In the genomic region with DNA sequence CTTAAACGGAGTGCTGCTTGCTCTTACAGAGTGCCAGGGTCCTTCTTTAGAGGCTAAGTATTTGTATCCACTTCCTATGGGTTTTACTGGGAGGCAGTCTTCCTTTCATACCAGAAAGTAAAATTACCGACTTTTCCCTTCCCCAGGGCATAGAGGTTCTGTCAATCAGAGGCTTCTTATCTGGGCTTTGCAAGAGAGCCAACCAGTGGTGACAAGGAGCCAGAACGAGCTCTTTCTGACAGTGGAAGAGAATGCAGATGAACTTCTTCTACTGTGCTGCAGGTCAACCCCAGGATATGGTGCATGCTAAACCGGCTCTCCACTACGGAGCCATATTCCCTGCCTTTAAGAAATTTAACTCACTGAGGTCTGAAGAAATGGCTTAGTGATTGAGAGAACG, we compare ENCODE assay signal across 25 mouse cellular contexts.
"Had no signal": no experiment of that assay in that cellular context is flagged by ENCODE, and none has a peak within 500 bp of the region (broad histone marks: within the 10 kb centered on the region; RNA-seq: fewer than 3 reads in every experiment).

No protein-coding gene starts in this region.

- ATAC-seq: hindbrain, postnatal 0 days; intestine, embryonic 16.5 days had no signal

- H3K4me3 ChIP-seq: heart, adult 2 months; heart, embryonic 13.5 days; heart, embryonic 15.5 days; hindbrain, embryonic 13.5 days; hindbrain, embryonic 15.5 days; kidney, embryonic 15.5 days; limb, embryonic 10.5 days; limb, embryonic 12.5 days; liver, embryonic 13.5 days had no signal

- H3K36me3 ChIP-seq: heart, embryonic 13.5 days; heart, embryonic 15.5 days; hindbrain, embryonic 13.5 days; hindbrain, embryonic 15.5 days; kidney, embryonic 15.5 days; limb, embryonic 10.5 days; limb, embryonic 12.5 days; liver, embryonic 13.5 days had no signal

- H3K4me1 ChIP-seq: hindbrain, embryonic 15.5 days had no signal

- H3K27ac ChIP-seq: heart, adult 2 months; heart, embryonic 13.5 days; heart, embryonic 15.5 days; hindbrain, embryonic 13.5 days; hindbrain, embryonic 15.5 days; hindbrain, postnatal 0 days; kidney, embryonic 15.5 days; kidney, postnatal 0 days; limb, embryonic 10.5 days; limb, embryonic 12.5 days; liver, embryonic 13.5 days had no signal

- H3K9ac ChIP-seq: heart, embryonic 13.5 days; heart, embryonic 15.5 days; hindbrain, embryonic 13.5 days; hindbrain, embryonic 15.5 days; kidney, embryonic 15.5 days; limb, embryonic 12.5 days; liver, embryonic 13.5 days had no signal

- H3K9me3 ChIP-seq: heart, embryonic 13.5 days; heart, embryonic 15.5 days; hindbrain, embryonic 13.5 days; hindbrain, embryonic 15.5 days; kidney, embryonic 15.5 days; limb, embryonic 10.5 days; limb, embryonic 12.5 days; liver, embryonic 13.5 days had no signal

- H3K27me3 ChIP-seq: heart, embryonic 13.5 days; heart, embryonic 15.5 days; hindbrain, embryonic 13.5 days; hindbrain, embryonic 15.5 days; kidney, embryonic 15.5 days; limb, embryonic 12.5 days; liver, embryonic 13.5 days had no signal

- H3K4me2 ChIP-seq: heart, embryonic 11.5 days; heart, embryonic 13.5 days; heart, embryonic 15.5 days; hindbrain, embryonic 13.5 days; hindbrain, embryonic 15.5 days; kidney, embryonic 15.5 days; limb, embryonic 12.5 days; liver, embryonic 13.5 days had no signal

- DNase-seq: gastrocnemius, postnatal 14 days; gastrocnemius, postnatal 36 days; heart, adult 11 months; heart, adult 2 months; heart, postnatal 14 days; heart, postnatal 36 days; kidney, adult 11 months; kidney, adult 2 months; kidney, adult 9 months; kidney, postnatal 14 days; kidney, postnatal 36 days; layer of hippocampus, adult 9-11 months; layer of hippocampus, postnatal 36 days; liver, embryonic 13.5 days had no signal
